Mouse (Mus musculus): ENCODE data around the gene Polr2f. TPM values are rescaled to one million over a fixed set of nuclear protein-coding genes. Genes with fewer than 3 reads are reported as not detected.

Polr2f gene
- total and polyA plus RNA-seq, 2 experiments from 2014 or later: 50.2 to 271 TPM

GRCm38 (mm10) chr15:79131442-79131841, 9.4 kb upstream of the Polr2f start:
- H3K36me3 ChIP-seq (replicated peaks; ENCODE audit: control insufficient read depth, insufficient read depth, low read length): peaks cover 73% of the 10 kb centered on the region
- peak; percentile 76 for DNase-seq (ENCODE audit: low spot score)
- TF ChIP-seq EP300 (IDR thresholded peaks at IDR 0.05; ENCODE audit: low read depth): peak; percentile 89
- TF ChIP-seq CTCF (IDR thresholded peaks at IDR 0.05; ENCODE audit: low read depth): no peak
- ATAC-seq (ENCODE audit: insufficient read depth, low read depth): peak; percentile 75
- no peak overlapping the region for H3K4me2 ChIP-seq (ENCODE audit: low read depth, low read length)
- no peaks in the 10 kb centered on the region for H3K27me3 ChIP-seq (ENCODE audit: control insufficient read depth, insufficient read depth, low read length)
- peaks cover 19% of the 10 kb centered on the region for H3K4me1 ChIP-seq (ENCODE audit: control insufficient read depth, insufficient read depth)
- H3K4me3 ChIP-seq (ENCODE audit: low read depth, low read length): no peak overlapping the region
- WGBS: 38% methylated on average over 7 of the region's 7 CpGs
- peak overlapping the region; percentile 84 for H3K27ac ChIP-seq (ENCODE audit: low read depth)
- no peak overlapping the region for H3K9ac ChIP-seq (replicated peaks; ENCODE audit: low read depth, low read length)
- no peaks in the 10 kb centered on the region for H3K9me3 ChIP-seq (replicated peaks; ENCODE audit: control insufficient read depth, low read length)

GRCm38 (mm10) chr15:79133191-79133661, 7.6 kb upstream of the Polr2f start:
- no peak for DNase-seq (ENCODE audit: low spot score)
- H3K27ac ChIP-seq (ENCODE audit: low read depth): peak overlapping the region; percentile 28; the same call in 1 of the 2 replicates
- H3K9ac ChIP-seq (replicated peaks; ENCODE audit: low read depth, low read length): no peak overlapping the region
- ATAC-seq (ENCODE audit: insufficient read depth, low read depth): no peak
- no peaks in the 10 kb centered on the region for H3K9me3 ChIP-seq (replicated peaks; ENCODE audit: control insufficient read depth, low read length)
- no peak for TF ChIP-seq EP300 (IDR thresholded peaks at IDR 0.05; ENCODE audit: low read depth)
- no peak for TF ChIP-seq CTCF (IDR thresholded peaks at IDR 0.05; ENCODE audit: low read depth)
- H3K4me2 ChIP-seq (ENCODE audit: low read depth, low read length): no peak overlapping the region
- 67% methylated on average over 6 of the region's 6 CpGs for WGBS
- no peaks in the 10 kb centered on the region for H3K27me3 ChIP-seq (ENCODE audit: control insufficient read depth, insufficient read depth, low read length)
- H3K4me1 ChIP-seq (ENCODE audit: control insufficient read depth, insufficient read depth): peaks cover 19% of the 10 kb centered on the region
- H3K36me3 ChIP-seq (replicated peaks; ENCODE audit: control insufficient read depth, insufficient read depth, low read length): peaks cover 55% of the 10 kb centered on the region
- H3K4me3 ChIP-seq (ENCODE audit: low read depth, low read length): no peak overlapping the region

- no peak overlapping the region for H3K4me3 ChIP-seq (ENCODE audit: low read depth, low read length)
- no peaks in the 10 kb centered on the region for H3K9me3 ChIP-seq (replicated peaks; ENCODE audit: control insufficient read depth, low read length)
- H3K36me3 ChIP-seq (replicated peaks; ENCODE audit: control insufficient read depth, insufficient read depth, low read length): peaks cover 44% of the 10 kb centered on the region
- TF ChIP-seq EP300 (IDR thresholded peaks at IDR 0.05; ENCODE audit: low read depth) (no peak), CTCF (IDR thresholded peaks at IDR 0.05; ENCODE audit: low read depth) (no peak)
- no peak for DNase-seq (ENCODE audit: low spot score)
- no peaks in the 10 kb centered on the region for H3K27me3 ChIP-seq (ENCODE audit: control insufficient read depth, insufficient read depth, low read length)
- peaks cover 19% of the 10 kb centered on the region for H3K4me1 ChIP-seq (ENCODE audit: control insufficient read depth, insufficient read depth)
- no peak overlapping the region for H3K4me2 ChIP-seq (ENCODE audit: low read depth, low read length)
- ATAC-seq (ENCODE audit: insufficient read depth, low read depth): no peak
- 79% methylated on average over 9 of the region's 9 CpGs for WGBS
- H3K9ac ChIP-seq (replicated peaks; ENCODE audit: low read depth, low read length): no peak overlapping the region
- H3K27ac ChIP-seq (ENCODE audit: low read depth): no peak overlapping the region
These were observed 6.1 kb upstream of the Polr2f start for GRCm38 (mm10) chr15:79134496-79135270.

GRCm38 (mm10) chr15:79135332-79135731, 5.5 kb upstream of the Polr2f start:
- no peaks in the 10 kb centered on the region for H3K9me3 ChIP-seq (replicated peaks; ENCODE audit: control insufficient read depth, low read length)
- H3K4me1 ChIP-seq (ENCODE audit: control insufficient read depth, insufficient read depth): peaks cover 16% of the 10 kb centered on the region
- 76% methylated on average over 9 of the region's 9 CpGs for WGBS
- DNase-seq (ENCODE audit: low spot score): no peak
- no peak overlapping the region for H3K4me2 ChIP-seq (ENCODE audit: low read depth, low read length)
- peak overlapping the region; percentile 23; the same call in 1 of the 2 replicates for H3K27ac ChIP-seq (ENCODE audit: low read depth)
- no peak for ATAC-seq (ENCODE audit: insufficient read depth, low read depth)
- no peaks in the 10 kb centered on the region for H3K27me3 ChIP-seq (ENCODE audit: control insufficient read depth, insufficient read depth, low read length)
- TF ChIP-seq CTCF (IDR thresholded peaks at IDR 0.05; ENCODE audit: low read depth): no peak
- 0 out of 2 replicates have a peak, but pooled peaks have one; percentile 3 for TF ChIP-seq EP300 (IDR thresholded peaks at IDR 0.05; ENCODE audit: low read depth)
- no peak overlapping the region for H3K9ac ChIP-seq (replicated peaks; ENCODE audit: low read depth, low read length)
- H3K4me3 ChIP-seq (ENCODE audit: low read depth, low read length): no peak overlapping the region
- peaks cover 37% of the 10 kb centered on the region for H3K36me3 ChIP-seq (replicated peaks; ENCODE audit: control insufficient read depth, insufficient read depth, low read length)

- Histone ChIP-seq H3K4me1 (ENCODE audit: control insufficient read depth, insufficient read depth) (peaks cover 10% of the 10 kb centered on the region), H3K36me3 (replicated peaks; ENCODE audit: control insufficient read depth, insufficient read depth, low read length) (peaks cover 31% of the 10 kb centered on the region), H3K4me2 (ENCODE audit: low read depth, low read length) (no peak overlapping the region), H3K9me3 (replicated peaks; ENCODE audit: control insufficient read depth, low read length) (no peaks in the 10 kb centered on the region), H3K9ac (replicated peaks; ENCODE audit: low read depth, low read length) (no peak overlapping the region), H3K4me3 (ENCODE audit: low read depth, low read length) (no peak overlapping the region), H3K27ac (ENCODE audit: low read depth) (peak overlapping the region; percentile 23; the same call in 1 of the 2 replicates), H3K27me3 (ENCODE audit: control insufficient read depth, insufficient read depth, low read length) (no peaks in the 10 kb centered on the region)
- ATAC-seq (ENCODE audit: insufficient read depth, low read depth) (no peak), DNase-seq (ENCODE audit: low spot score) (no peak)
- TF ChIP-seq CTCF (IDR thresholded peaks at IDR 0.05; ENCODE audit: low read depth): no peak
- TF ChIP-seq EP300 (IDR thresholded peaks at IDR 0.05; ENCODE audit: low read depth): 0 out of 2 replicates have a peak, but pooled peaks have one; percentile 11
- WGBS: 72% methylated on average over 11 of the region's 11 CpGs
These were observed 4.8 kb upstream of the Polr2f start for GRCm38 (mm10) chr15:79135783-79136575.
